Mouse (Mus musculus): ENCODE results near the gene Gm4756. TPM values are rescaled to one million over a fixed set of nuclear protein-coding genes. Genes with fewer than 3 reads are reported as not detected.
"Not testable (repeated sequence)": the region's sequence is repeated elsewhere in the genome, so short reads cannot be mapped to it uniquely, and the experiment has no call there.

The Gm4756 gene
- polyA plus RNA-seq (2012; rRNA removed) = not detected in 2 replicates

DNA sequence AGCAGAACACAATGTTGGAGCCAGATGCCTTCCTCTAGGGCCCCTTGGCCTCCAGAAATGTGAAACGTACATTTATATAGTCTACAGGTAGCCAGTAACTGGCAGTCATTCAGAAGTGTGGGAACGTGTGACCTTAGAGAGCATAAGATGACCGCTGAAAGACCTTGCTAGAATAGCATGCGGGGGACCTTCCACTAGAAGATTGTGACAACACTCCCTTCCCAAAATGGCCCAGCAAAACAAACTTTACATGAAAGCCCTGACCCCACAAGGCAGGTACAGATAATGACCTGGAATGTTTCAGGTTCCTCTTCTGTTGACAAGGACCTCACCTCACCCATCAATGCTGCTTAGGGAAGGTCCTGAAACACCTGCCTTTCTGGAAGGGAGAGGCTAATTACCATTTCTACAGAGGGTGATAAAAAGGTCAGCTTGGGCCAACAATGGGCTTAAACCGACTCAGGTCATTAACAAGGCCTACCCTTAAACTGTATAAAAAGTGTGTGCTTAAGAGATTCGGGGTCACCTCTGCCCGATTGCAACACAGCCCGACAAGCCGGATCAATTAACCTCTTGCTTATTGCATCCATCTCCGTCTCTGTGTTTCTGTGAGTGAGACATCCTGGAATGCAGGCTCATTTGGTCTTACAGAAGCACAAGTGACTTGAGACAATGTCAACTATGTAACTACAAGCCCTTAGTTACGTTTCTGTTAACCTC lies at the start of gene Gm4756:
TSS of gene Gm4756 (minus strand) at position 51 of the 720 bp plus-strand sequence.
- no peak for DNase-seq (ENCODE audit: extremely low spot score in 1 of 2, low spot score in 1 of 2)

DNA sequence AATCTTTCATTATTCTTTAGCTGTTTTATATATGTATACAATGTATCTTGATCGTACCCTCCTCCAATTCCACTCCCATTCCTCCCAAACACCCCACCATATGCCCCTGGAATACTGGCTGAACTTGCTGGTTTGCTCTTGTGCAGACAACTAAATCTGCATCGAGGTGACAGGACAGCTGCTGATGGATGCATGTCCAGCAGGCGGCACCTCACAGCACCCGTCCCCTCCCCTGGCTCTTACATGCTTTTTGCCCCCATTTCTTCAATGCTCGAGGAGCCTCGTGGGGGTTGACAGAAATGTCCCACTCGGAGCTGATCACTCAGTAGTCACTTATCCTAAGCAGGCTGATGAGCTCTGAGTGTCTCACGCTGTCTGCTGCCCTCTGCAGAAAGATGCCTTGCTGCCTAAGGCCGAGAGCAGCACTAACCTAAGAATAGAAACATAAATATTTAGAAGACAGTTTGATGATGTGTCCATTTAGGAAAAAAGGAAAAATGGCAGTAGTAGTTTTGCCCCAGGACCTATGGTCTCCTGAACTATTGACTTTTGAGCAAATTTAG lies 45.5 kb upstream of the Gm4756 start:
- no peak for DNase-seq (ENCODE audit: extremely low spot score in 1 of 2, low spot score in 1 of 2)

DNA sequence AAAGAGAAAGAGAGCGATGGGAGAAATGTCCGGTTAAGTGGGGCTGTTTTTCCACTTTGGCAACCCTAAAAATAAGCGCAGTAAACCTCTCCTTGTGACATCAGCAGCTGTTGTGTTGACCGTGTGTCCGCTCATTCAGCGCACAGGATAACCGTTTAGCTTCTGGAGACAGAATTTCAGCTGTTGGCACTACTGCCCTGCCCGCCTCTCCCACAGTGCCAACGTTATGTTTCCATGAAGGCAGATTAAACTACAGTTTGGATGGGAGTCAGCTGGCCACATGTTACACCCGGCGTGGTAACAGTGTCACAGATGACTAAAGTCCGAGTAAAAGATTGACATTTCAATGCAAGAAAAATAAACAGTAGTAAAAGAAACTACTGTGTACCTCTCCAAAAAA lies 45.0 kb upstream of the Gm4756 start:
- DNase-seq (ENCODE audit: extremely low spot score in 1 of 2, low spot score in 1 of 2) = no peak

DNA sequence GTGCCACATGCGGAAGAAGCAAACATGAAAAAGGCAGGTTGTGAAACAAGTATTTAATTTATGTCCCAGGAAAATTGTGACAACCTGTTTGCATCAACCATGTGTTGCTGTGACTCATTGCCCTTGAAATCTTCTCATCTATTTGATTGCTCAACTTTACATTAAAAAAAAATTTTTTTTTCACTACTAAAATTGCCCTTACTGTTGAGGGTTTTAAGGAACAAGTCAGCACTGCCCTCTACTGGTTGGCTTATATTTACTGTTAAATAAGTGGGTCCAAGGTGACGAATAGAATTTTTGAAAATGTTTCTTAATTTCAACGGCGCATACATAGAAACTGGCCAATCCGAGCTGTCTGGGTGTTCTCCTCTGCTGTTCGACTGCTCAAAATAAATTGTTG lies 44.4 kb upstream of the Gm4756 start:
- DNase-seq (ENCODE audit: extremely low spot score in 1 of 2, low spot score in 1 of 2) = peak in 1 of 2 experiments; percentile 73

DNA sequence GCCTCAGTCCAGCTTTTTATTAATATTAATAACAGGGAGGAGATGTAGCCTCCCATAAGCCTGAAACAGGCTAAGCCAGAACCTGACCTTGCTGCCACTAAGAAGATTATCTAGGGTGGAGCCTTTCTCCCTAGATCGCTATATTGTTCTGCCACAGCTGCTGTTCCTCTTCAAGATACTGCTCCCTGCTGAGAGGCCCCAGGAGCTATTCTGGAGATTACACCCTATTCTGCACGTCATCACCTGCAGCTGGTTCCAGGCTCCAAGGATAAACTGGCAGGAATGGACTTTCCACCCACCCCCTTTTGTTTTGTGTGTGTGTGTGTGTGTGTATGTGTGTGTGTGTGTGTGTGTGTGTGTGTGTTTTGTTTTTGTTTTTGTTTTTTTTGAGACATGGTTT lies 38.8 kb upstream of the Gm4756 start:
- DNase-seq (ENCODE audit: extremely low spot score in 1 of 2, low spot score in 1 of 2) = not testable (repeated sequence)

DNA sequence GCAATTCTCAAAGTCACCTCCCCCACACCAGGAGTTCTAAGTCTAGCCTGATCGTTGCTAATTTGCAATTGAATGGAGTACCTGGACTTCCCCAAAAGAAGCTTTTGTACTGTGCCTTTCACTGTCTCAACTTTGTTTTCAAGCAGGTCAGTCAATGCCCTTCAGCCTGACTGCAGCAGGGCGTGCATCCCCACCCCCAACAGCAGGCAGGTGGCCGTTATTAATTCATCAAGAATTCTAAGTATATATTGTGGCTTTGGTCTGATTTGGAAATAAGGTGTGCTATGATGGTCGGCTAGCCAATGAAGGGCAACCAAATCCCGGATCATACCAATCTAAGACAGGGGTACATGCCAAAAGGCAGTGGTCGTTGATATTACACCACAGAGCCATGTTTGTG lies 38.3 kb upstream of the Gm4756 start:
- not testable (repeated sequence) for DNase-seq (ENCODE audit: extremely low spot score in 1 of 2, low spot score in 1 of 2)

DNA sequence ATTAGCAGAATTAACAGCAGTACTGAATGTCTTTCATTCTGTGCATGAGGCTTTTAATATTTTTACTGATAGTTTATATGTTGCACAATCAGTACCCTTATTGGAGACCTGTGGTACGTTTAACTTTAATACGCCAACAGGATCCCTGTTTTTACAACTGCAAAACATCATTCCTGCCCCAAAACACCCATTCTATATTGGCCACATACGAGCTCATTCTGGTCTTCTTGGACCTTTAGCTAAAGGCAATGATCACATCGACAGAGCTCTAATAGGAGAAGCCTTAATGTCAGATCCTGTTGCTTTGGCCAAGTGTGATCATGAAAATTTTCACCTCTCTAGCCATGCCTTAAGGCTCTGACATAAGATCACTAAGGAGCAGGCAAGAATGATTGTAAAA lies 37.1 kb upstream of the Gm4756 start:
- DNase-seq (ENCODE audit: extremely low spot score in 1 of 2, low spot score in 1 of 2) = not testable (repeated sequence)

DNA sequence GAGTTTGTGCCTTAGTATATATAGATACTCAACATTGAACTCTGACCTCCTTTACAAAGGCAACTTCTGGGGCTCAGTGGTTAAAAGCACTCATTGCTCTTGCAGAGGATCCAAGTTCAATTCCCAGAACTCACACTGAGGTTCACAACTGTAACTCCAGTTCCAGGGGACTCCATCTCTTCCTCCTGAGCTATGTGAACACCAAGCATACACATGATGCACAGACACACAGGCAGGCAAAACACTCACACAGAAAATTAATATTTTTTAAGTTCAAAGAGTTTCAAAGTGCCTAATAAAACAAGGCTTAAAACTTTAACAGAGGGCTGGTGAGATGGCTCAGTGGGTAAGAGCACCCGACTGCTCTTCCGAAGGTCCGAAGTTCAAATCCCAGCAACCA lies 34.2 kb upstream of the Gm4756 start:
- no peak for DNase-seq (ENCODE audit: extremely low spot score in 1 of 2, low spot score in 1 of 2)

DNA sequence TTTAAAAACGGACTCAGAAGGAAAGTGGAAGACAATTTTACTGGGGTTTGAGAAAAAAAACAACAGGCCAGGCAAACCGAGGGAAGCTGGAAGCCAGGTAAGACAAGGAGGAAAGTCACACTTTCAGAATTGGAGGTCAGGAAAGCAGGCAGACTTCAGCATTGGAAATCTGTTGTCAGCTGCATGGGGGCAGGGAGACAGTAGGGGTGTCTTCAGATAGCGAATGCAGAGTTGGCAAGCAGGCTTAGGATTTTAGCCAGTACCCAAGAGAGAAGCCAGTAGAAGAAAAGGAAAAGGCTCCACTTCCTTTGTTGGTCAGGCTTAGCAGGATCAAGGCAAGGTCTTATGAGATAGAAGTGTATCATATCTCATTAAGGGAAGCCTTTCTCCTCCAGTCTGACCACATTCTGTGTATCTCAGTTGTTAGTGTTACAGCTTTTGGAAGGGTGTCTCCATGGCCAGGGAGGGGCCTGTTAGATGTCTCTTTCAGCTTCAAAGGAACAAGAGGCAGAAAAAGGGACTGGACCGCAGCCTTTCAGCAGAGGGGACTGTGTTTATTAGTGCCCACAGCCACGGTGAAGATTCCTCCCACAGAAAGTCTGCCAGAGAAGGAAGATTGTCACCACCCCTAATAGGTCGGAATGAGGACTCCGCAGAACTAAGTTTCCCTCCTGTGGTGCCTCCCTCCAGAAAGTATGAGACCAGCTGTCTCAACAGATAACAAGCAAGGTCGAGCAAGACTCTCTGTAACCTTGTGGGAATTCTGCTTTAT lies 33.2 kb upstream of the Gm4756 start:
- DNase-seq (ENCODE audit: extremely low spot score in 1 of 2, low spot score in 1 of 2) = no peak

DNA sequence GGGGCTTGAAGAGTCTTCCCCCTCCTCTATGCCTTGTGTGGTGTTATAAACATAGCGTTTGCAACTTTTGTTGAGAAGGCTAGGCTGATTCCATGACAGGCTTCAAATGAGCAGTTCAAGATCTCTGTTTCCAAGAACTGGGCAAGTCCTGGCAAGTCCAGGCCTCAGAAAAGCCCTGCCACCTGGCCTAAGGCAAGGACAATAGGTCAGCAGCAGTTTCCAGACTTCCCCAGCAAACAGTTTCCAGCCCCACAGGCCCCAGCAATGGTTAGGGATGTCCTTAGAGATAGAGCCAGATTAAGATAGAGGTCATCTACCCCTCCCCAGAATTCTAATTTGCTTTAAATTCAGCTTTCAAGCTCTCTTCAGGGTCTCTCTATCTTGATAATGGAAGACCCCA lies 32.5 kb upstream of the Gm4756 start:
- no peak for DNase-seq (ENCODE audit: extremely low spot score in 1 of 2, low spot score in 1 of 2)

DNA sequence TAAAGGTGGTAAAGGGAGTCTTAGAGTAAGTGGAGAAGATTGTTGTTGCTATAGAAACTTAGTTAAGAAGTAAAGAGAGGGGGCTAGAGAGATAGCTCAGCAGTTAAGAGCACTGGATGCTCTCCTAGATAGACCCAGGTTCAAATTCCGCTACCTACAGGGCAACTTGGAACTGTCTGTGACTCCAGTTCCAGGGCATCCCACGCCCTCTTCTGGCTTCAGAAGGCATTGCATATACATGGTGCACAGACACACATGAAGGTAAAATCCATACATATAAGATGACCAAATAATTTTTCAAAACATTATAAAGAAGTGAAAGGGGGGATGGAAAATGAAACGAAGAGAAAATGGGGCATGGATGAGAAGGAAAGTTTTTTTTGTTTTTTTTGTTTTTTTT lies 30.2 kb upstream of the Gm4756 start:
- DNase-seq (ENCODE audit: extremely low spot score in 1 of 2, low spot score in 1 of 2) = no peak

DNA sequence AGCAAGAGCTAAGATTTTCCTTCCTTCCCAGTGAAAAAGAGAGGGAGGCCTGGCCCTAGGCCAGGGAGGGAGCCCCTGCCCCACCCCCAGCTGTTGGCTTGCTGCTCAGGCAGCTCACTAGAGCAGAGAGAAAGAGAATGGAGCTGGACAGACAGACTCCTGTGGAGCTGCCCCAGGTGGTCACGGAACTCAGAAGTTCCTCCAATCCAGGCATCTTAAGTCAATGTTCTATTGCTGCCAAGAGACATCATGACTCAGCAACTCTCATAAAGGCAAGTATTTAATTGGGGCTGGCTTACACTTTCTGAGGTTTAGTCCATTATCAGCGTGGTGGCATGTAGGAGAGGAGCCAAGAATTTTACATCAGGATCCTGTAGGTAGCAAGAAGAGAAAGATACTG lies 25.4 kb upstream of the Gm4756 start:
- DNase-seq (ENCODE audit: extremely low spot score in 1 of 2, low spot score in 1 of 2) = peak in 1 of 2 experiments; percentile 22

DNA sequence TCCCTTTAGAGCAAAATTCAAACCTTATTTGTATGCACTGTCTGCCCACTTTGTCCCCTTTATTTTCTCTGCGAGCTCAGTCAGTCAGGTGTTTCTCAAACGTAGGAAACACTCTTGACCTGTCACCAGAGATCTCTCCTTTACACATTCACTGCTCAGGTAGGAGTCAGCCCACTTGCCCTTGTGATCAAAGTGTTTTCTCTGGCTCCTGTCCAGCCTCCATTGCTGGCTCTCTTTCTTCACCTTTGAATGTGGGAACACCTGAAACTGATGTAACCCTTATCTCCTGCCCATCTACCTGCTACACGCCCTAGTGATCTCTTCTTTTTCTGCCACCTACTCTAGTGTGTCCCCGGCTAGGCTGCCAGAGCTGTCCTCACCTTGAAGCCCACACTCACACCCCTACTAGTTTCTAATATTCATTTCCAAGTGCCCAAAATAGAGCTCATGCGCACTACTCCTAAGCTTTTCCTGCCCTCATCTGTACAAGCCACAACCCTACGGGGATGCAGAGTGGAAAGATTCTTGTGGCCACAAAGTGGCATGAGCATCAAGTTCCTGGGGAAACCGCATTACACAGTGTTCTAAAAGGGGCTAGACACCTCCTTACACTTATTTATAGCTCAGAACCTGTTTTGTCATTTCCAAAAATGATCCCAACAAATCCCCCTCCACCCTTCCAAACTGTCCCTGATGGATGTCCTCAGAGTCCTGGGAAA lies 24.8 kb upstream of the Gm4756 start:
- DNase-seq (ENCODE audit: extremely low spot score in 1 of 2, low spot score in 1 of 2) = no peak

DNA sequence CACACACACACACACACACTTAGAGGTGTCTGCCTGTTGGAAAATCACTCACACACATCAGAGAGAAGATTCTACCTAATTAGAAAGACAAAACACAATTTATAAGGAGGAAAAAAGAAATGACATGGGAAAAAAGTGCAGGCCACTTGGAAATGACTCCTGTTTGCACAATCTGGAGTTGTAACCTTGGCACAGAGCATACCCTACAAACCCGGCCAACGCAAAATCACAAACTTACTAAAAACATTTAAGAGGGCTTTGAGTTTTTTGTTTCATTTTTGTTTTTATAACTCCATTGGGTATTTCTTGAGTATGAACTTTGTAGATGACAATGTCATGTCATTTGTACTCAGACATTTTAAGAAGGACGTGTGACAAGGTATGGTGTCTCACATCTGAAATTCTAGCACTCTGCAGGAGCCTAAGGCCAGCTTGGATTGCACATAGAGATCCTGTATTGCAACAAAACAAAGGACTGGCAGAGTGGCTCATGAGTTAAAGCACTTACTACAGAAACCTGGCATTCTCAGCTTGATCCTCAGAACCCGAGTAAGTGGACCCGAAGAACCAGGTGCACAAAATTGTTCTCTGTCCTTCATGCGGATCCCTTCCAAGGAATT lies 22.2 kb upstream of the Gm4756 start:
- no peak for DNase-seq (ENCODE audit: extremely low spot score in 1 of 2, low spot score in 1 of 2)

DNA sequence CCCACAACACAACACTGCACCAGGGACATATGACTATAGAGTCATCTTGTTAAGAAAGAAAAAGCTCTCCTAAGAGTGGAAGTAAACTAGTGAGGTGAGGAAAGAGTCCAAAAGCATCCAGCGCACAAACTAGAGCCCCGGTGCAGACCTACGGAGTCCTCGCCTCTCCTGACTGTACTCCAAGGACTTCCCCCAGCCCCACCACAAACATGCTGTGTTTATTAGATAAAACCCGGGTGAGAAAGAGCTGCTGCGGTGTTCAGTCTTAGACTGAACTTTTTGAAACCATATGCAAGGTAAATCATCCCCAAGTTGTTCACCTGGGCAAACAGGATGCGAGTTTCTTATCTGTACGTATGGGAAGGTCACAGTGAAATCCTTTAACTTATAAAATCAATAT lies 21.5 kb upstream of the Gm4756 start:
- DNase-seq (ENCODE audit: extremely low spot score in 1 of 2, low spot score in 1 of 2) = no peak

DNA sequence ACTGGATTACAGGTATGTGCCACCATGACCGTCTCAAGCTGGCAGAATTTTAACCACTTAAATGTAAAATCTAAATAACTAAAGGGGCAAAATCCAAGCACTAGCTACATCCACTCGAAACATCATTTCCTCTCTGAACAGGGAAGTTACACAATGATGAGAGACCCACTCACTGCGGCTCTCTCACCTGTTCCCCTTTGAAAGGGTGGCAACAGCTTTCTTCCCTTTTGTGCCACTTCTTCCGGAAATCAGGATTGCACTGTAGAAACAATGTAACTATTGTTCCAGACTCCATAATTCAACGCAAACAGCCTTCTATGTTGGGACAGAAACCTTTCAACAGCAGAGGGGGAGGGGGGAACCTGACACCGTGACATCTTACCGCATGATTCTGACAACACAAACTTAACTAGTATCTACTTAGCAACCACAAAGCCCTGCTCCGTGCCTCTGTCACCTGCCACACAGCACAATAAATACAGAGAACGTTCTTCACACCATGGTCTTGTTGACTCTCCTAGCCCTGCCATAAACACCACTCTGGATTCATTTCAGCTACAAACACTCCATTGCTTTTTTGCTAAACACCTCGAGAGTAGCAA lies 18.5 kb upstream of the Gm4756 start:
- DNase-seq (ENCODE audit: extremely low spot score in 1 of 2, low spot score in 1 of 2) = no peak

DNA sequence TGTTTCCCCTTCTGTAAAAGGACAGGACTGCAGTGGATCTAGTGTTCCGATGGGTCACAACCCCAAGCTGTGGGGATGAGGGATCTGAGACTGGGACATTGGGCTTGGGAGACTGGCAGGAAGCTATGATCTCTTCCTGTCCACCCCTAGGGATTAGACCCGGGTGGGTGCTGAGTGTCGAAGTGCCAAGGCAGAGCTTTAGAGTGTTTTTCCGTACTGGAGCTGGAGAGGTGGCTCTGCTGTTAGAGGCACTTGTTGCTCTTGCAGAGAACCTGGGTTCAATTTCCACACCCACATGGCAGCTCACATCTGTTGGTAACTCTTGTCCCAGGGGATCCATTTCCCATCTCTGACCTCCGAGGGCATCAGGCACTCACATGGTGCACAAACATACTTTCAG lies 16.6 kb upstream of the Gm4756 start:
- no peak for DNase-seq (ENCODE audit: extremely low spot score in 1 of 2, low spot score in 1 of 2)

DNA sequence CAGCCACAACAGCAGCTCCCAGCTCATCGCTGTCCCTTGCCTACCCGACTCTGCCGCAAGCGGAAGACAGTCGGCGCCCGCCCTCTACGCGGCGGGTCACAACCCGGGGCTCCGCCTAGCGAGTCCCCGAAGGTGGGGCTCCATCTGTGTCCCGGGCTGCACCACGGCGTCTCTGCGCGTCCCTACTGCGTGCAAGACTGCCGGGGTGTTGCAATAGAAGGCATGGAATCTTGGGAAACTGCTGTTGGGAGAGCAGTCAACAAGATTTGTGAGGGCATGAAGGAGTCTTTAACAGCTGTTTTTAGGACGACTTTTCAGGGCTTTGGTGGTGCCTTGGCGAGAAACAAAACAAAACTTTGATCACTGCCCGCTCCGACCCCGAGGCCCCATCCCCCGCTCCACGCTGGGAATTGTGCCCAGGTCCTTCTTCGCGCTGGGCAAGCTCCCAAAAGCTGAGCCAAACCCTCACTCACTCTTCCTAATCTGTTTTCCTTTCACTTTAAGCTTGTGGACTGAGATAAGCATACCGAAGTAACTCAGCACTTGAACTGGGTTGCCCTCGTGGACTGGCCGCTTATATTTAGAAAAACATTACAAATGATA lies 15.4 kb upstream of the Gm4756 start, which contains the start of gene Dhrs7:
TSS of gene Dhrs7 (minus strand) at position 175 of the 603 bp plus-strand sequence.
- peak; percentile 58 to 83 for DNase-seq (ENCODE audit: extremely low spot score in 1 of 2, low spot score in 1 of 2)

DNA sequence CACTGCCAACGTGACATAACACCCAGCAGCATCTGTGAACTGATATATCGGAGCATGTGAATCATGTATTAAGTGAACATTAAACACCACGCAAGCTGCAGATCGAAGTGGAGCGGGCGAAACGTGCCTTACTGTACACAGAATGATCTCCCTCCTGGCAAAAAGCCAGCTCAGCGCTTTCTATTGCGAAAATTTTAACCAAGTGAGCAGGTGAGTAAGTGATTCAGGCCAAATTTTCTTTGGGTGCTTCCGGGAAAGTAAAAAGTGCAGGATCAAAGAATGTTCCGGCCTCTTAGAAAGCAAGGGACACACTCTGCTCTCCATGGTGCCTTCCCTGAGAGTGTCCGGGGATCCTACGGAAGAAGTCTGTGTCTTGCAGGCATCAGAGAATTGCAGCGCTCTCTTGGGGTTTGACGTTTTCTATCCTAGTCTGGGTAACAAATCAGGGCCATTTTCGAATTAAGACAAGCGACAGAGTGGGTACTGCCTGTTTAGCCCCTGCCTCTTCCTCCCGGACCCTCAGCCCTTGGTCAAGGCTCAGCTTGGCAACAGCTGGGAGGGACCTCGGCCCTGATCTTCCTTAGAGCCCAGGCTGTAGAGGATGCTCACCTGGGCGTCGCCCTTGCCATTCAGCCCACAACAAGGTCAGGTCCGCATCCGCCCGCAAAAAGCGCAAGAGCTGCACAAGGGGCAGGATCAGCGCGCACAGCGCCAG lies 14.7 kb upstream of the Gm4756 start:
- peak in 1 of 2 experiments; percentile 27 for DNase-seq (ENCODE audit: extremely low spot score in 1 of 2, low spot score in 1 of 2)

All from frontal cortex, adult 2 months (tissue).